Mouse (Mus musculus) layer of hippocampus, adult 18-20 months (tissue): ENCODE measurements around the gene Olfr1348. TPM values are rescaled to one million over a fixed set of nuclear protein-coding genes. Genes with fewer than 3 reads are reported as not detected.
"Not testable (repeated sequence)": the region's sequence is repeated elsewhere in the genome, so short reads cannot be mapped to it uniquely, and the experiment has no call there.

ENCODE experiments used
- DNase-seq, 2 experiments: peaks; one replicate each; pipeline ENCODE4 v3.0.0; 2022; ENCODE audit warnings: low spot score in 2 of 2
- long read RNA-seq: library from polyadenylated mRNA; stranded (forward); transcript quantifications from one replicate; pipeline ENCODE4 v2.0.0, GENCODE M21; 2021
- total RNA-seq, 2 experiments: library from RNA; stranded (reverse); gene quantifications; 2 replicates each; pipeline ENCODE4 v1.2.3; 2021

The Olfr1348 gene
- total RNA-seq, result not detected
- long read RNA-seq, result 0 reads

GRCm38 (mm10) chr7:6508648-6509047 is at the start of gene Olfr1348:
Olfr1348 (minus strand) TSS chr7:6508748.
- no peak for DNase-seq

GRCm38 (mm10) chr7:6526141-6526540 is 17.6 kb upstream of the Olfr1348 start:
- peak in 1 of 2 experiments; percentile 5 for DNase-seq

- DNase-seq, result no peak
Measured at GRCm38 (mm10) chr7:6525001-6525400, 16.5 kb upstream of the Olfr1348 start.

- no peak for DNase-seq
Measured at GRCm38 (mm10) chr7:6522850-6523249, 14.3 kb upstream of the Olfr1348 start, which contains the start of gene Olfr1349. Olfr1349 (minus strand) TSS chr7:6522950.

GRCm38 (mm10) chr7:6521666-6522065 is 13.1 kb upstream of the Olfr1348 start:
- DNase-seq, result no peak

- DNase-seq, result no peak
Measured at GRCm38 (mm10) chr7:6499655-6500054, 8.9 kb downstream of the Olfr1348 start, which contains the start of gene Olfr1347. Olfr1347 (minus strand) TSS chr7:6499755.

GRCm38 (mm10) chr7:6486841-6487240 is 21.7 kb downstream of the Olfr1348 start, which contains the start of gene Olfr5:
Olfr5 (minus strand) TSS chr7:6486941.
- DNase-seq, result no peak

GRCm38 (mm10) chr7:6477633-6478032 is 30.9 kb downstream of the Olfr1348 start:
- DNase-seq, result not testable (repeated sequence)

- DNase-seq, result no peak
Measured at GRCm38 (mm10) chr7:6466951-6467350, 41.6 kb downstream of the Olfr1348 start, which contains the start of gene Olfr1346. Olfr1346 (plus strand) TSS chr7:6467101.

GRCm38 (mm10) chr7:6456399-6456798 is 52.1 kb downstream of the Olfr1348 start:
- DNase-seq, result no peak

- no peak for DNase-seq
Measured at GRCm38 (mm10) chr7:6455868-6456267, 52.7 kb downstream of the Olfr1348 start, which contains the start of gene Olfr1336. Olfr1336 (plus strand) TSS chr7:6456168.

Other genes starting within 250 kb of the Olfr1348 start
- 10 to 100 TPM; 17.0 to 19.5 TPM for gene Zfp667, start 222.2 kb downstream of the Olfr1348 start, total RNA-seq
- 10 to 100 TPM in 1 of 2 experiments, 1 to 10 TPM in 1; 9.8 to 10.1 TPM for gene Zfp583, start 177.5 kb downstream of the Olfr1348 start, total RNA-seq
- 1 to 10 TPM; 6.2 to 6.3 TPM for gene Gm3854, start 165.0 kb downstream of the Olfr1348 start, total RNA-seq
- 1 to 10 TPM; 4.8 to 6.9 TPM for gene Zfp78, start 145.5 kb downstream of the Olfr1348 start, total RNA-seq
- gene Zfp28, start 125.5 kb downstream of the Olfr1348 start, total RNA-seq, result 1 to 10 TPM; 7.5 to 8.6 TPM
- 10 to 100 TPM; 20.3 to 21.6 TPM for gene Smim17, start 110.0 kb downstream of the Olfr1348 start, total RNA-seq
- gene Gm20715, start 98.5 kb downstream of the Olfr1348 start, total RNA-seq, result under 1 TPM; 0.42 to 0.61 TPM
- gene Olfr1344, start 70.1 kb downstream of the Olfr1348 start, total RNA-seq, result 1 to 10 TPM; 1.5 to 1.7 TPM
- gene Olfr1336, start 52.6 kb downstream of the Olfr1348 start, total RNA-seq, result under 1 TPM in 1 of 2 experiments, not detected in 1; 0.05 TPM
- not detected for gene Olfr1346, start 41.6 kb downstream of the Olfr1348 start, total RNA-seq
- not detected for gene Olfr5, start 21.8 kb downstream of the Olfr1348 start, total RNA-seq
- gene Olfr1347, start 9.0 kb downstream of the Olfr1348 start, total RNA-seq, result not detected
- not detected for gene Olfr1349, start 14.2 kb upstream of the Olfr1348 start, total RNA-seq
- not detected for gene Olfr1350, start 56.1 kb upstream of the Olfr1348 start, total RNA-seq
- 1 to 10 TPM; 6.5 to 8.3 TPM for gene Zim1, start 187.7 kb upstream of the Olfr1348 start, total RNA-seq
- gene Peg3, start 221.7 kb upstream of the Olfr1348 start, total RNA-seq, result 100 to 1,000 TPM; 180 to 186 TPM
- gene Usp29, start 221.8 kb upstream of the Olfr1348 start, total RNA-seq, result 10 to 100 TPM; 27.4 to 31.6 TPM